Mouse (Mus musculus) embryonic fibroblast, embryonic 13.5 days (primary cell): ENCODE measurements around the gene H2afy. TPM values are rescaled to one million over a fixed set of nuclear protein-coding genes. Genes with fewer than 3 reads are reported as not detected.

Experiments
- H3K27ac ChIP-seq: 2 replicates; pipeline ENCODE4 v1.5.1; 2012; ENCODE audit warnings: low read length, control low read depth, inconsistent platforms; ENCODE audit not compliant: insufficient read depth
- H3K4me1 ChIP-seq: 2 replicates; pipeline ENCODE4 v1.6.1; 2011; ENCODE audit warnings: low read length; ENCODE audit not compliant: control insufficient read depth, insufficient read depth
- H3K4me3 ChIP-seq: 2 replicates; pipeline ENCODE4 v1.5.1; 2011; ENCODE audit warnings: mild to moderate bottlenecking, control low read depth, low read length; ENCODE audit not compliant: insufficient read depth
- CTCF ChIP-seq: IDR thresholded peaks from 2 replicates; pipeline ENCODE4 v1.5.1; 2011; ENCODE audit warnings: mild to moderate bottlenecking, control low read depth, low read length, moderate library complexity, borderline replicate concordance; ENCODE audit not compliant: insufficient read depth
- POLR2A ChIP-seq: IDR thresholded peaks from 2 replicates; pipeline ENCODE4 v1.6.1; 2011; ENCODE audit warnings: low read depth, mild to moderate bottlenecking, control low read depth, low read length, moderate library complexity
- polyA plus RNA-seq: library from polyadenylated mRNA; stranded (reverse); fragments of >200 nt; gene quantifications from 2 replicates; pipeline ENCODE4 v1.2.4, GENCODE M21; 2011; ENCODE audit warnings: low read depth; ENCODE audit not compliant: missing spikeins, insufficient read length

The H2afy gene
- polyA plus RNA-seq, 1 experiment, result 88.5 TPM

DNA sequence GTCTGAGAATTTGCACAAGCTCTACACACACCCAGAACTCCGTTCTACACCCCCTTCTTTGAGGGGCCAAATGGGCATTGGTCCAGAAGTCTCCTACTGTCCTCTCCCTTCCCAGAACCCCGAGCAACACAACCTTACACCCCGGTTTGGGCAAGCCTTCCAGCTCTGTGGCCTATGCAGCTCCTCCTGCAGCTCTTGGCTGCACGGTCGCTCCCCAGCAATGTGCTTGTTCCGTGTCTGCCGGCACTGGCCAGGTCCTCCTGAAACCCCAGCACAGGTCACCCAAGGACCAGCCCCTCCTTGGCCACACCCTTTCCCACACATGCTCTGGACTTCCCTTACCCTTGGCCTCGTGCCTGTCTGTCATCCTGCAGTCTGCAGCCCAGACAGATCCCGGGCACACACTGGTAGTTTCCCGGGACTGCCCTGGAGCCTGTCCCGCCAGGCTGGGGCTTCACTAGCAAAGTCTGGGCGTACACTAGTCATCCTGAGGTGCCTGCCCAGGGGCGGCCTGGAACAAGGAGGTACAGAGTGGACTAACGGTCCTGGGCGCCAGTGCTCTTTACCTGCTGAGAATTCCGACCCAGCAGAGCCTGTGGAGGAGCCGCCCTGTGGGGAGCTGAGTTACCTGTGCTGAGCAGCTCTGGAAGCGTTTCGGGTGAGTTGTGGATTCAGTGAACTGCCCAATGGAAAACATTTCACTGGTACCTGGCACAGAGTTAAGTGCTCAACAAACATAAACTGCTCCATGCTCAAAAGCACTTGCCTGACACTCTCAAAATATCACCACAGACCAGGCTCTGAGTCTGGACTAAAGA is 22.5 kb downstream of the H2afy start:
- H3K4me3 ChIP-seq, result no peak overlapping the region
- peak overlapping the region; percentile 32 for H3K27ac ChIP-seq
- TF ChIP-seq CTCF (no peak), POLR2A (no peak)
- peaks cover 28% of the 10 kb centered on the region for H3K4me1 ChIP-seq

DNA sequence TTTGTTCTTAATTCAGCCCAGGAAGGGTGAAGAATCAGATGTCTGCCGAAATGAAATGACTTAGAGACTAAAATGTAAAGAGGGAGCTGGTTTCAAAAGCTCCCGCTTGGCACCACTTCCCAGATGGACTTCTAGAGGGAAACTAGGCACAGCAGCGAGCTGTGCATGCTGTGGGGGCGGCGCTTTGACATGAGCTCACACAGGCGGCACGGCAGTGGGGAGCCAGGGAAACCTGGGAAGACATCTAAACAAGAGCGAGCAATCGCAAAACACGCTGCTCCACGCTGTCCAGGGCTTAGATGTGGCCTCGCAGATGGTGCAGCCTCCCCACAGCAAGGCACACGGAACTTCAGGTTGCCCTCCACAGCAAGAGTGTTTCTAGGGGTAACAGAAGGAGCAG is 23.2 kb downstream of the H2afy start:
- Histone ChIP-seq H3K27ac (peak overlapping the region; percentile 32), H3K4me1 (peaks cover 28% of the 10 kb centered on the region), H3K4me3 (no peak overlapping the region)
- TF ChIP-seq POLR2A, result no peak

DNA sequence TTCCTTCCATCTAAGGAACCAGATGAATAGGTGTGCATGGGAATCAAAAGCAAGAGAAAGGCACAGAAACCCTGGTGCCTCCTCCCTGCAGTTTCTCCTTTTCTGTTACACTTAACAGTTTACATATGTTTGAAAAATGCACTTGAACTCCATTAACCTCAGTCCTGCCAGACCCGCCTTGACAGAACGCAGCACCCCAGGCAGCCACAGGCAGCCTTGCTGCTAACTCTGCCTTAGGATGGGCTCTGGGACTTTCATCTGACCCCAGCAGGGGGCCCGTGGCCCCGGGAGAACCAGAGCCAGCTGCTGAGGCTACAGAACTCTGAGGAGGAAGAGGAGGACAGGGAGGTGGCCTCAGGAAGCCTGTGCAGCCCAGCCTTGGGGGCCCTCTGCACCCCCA is 23.7 kb downstream of the H2afy start:
- Histone ChIP-seq H3K4me3 (no peak overlapping the region), H3K4me1 (peaks cover 28% of the 10 kb centered on the region), H3K27ac (peak overlapping the region; percentile 32)
- TF ChIP-seq CTCF (no peak), POLR2A (no peak)

DNA sequence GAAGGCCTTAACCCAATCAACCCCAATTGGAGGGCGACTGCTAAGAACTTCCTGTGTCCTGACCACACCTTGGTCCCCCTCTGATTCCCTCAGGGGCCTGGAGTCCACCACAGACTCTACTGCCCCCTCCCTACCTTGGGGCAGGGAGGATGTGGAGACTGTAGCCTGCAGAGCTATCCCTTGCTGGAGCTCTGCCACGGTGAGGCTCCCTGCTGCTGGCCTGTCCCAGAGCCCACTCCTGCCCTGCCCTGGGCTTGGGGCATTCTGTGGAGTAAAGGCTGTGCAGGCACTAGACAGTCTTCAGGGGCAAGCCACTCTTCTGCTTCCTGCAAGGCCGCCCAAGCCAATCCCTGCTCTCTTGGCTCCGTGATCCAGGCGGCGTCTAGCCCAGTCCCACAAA is 24.6 kb downstream of the H2afy start:
- H3K4me1 ChIP-seq, result peaks cover 25% of the 10 kb centered on the region
- H3K27ac ChIP-seq, result no peak overlapping the region
- TF ChIP-seq POLR2A (no peak), CTCF (no peak)
- no peak overlapping the region for H3K4me3 ChIP-seq

DNA sequence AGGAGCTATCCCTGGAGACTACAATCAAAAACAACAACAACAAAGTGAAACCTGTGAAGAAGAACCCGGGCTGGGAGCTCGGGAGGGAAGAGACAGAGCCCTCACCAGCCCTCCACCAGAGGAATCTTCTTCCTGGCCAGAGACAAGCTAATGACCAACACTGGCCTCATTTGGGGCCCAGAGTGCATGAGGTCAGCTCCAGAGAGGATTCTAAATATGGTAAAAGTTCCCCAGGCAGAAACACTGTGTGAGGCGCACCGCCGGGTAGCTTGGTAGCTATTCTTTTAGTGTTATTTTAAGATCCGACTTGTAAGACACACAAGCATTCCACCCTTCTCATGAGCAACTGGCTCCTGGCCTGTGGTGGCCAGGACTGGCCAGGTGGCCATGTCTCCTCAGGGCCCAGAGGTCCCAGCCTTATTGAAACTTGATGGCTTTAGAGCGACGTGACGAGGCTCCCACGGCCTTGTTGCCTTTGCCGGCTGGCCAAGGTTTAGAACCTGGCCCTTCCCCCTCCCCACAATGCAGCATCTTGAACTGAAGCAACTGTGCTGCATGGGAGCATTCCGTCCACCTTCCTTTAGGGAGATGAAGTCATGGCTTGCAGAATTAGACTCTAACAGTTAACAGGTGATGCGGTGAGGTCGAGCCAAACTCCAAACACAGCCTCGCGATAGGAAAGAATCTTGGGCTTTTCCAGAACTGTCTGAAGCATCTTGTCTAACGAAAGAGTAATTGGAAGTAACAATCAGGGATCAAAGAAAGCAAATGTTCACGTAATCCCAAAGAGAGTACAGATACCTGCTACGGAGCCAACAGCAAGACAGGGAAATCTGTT is 25.2 kb downstream of the H2afy start:
- peaks cover 25% of the 10 kb centered on the region for H3K4me1 ChIP-seq
- no peak overlapping the region for H3K4me3 ChIP-seq
- H3K27ac ChIP-seq, result 0 out of 2 replicates have a peak overlapping the region, but pooled peaks have one; percentile 9
- TF ChIP-seq CTCF (no peak), POLR2A (no peak)

DNA sequence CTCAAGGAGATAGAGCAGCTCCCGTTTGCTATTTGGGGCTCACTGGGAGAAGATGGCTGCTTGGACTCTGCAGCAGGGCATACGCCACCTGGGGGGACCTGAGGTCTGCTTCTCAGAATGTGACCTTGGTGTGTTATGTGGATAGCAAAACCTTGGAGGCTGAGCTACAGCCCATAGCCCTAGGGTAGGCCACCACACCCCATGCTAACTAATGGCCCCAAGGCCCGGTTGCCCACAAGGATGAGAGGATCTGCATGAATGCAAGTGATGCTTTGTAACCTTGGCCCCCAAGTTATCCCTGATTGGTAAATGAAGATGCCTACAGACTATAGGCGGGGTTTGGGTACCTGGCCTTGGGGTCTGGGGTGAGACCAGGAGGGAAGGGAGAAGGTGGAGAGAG is 26.5 kb downstream of the H2afy start:
- H3K27ac ChIP-seq, result no peak overlapping the region
- H3K4me1 ChIP-seq, result peaks cover 19% of the 10 kb centered on the region
- H3K4me3 ChIP-seq, result no peak overlapping the region
- TF ChIP-seq CTCF (no peak), POLR2A (no peak)

DNA sequence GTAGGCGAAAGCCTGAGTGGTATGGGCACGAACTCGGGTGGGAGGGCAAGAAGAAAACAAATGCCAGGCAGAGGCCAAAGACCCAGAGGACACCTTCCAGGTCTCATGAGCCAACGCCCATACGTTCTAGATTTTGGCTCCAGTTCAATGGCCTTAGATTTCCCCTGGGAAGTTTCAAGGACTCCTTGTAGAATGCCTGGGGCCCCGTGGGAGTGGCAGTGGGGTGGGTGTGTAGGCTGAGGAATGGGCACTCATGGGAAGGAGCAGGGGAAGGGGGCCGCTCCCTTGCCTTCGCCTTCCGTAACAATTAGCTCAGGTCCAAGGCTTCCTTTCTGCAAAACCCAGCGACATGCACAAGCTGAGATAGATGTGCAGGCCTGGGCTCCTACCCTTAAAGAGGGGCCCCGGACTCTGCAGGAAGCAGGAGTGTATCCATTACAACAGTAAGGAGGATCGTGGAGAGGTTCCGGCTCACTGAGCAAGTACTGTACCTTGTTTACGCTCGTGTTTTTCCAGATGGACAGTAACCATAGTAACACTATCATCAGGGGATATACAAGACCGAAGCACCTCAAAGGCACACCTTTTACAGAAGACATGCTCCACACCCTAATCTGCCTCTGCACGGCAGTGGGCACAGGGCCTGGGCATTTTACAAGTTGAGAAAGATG is 27.2 kb downstream of the H2afy start:
- Histone ChIP-seq H3K4me1 (peaks cover 18% of the 10 kb centered on the region), H3K27ac (no peak overlapping the region), H3K4me3 (no peak overlapping the region)
- TF ChIP-seq POLR2A (no peak), CTCF (no peak)

DNA sequence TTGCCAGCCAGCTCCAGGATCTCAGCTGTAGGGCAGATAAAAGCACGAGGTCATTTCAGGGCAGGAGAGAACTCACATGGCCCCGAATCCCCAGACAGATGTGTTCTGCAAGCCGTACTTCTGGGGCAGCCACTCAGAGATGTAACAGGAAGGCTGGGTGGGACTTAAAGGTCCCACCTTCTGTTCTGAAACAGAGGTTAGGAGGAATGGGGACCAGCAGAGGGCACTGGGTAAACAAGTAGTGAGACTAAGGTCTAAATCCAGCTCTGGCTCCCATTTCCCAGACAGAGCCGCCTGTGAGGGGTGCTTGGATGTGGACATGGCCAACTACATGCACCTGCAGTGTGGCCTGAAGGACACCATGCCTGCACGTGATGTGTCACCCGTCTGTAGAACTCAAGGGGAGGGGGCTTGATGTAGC is 31.2 kb downstream of the H2afy start:
- no peak overlapping the region for H3K4me3 ChIP-seq
- no peaks in the 10 kb centered on the region for H3K4me1 ChIP-seq
- no peak for TF ChIP-seq CTCF
- no peak for TF ChIP-seq POLR2A
- H3K27ac ChIP-seq, result no peak overlapping the region

DNA sequence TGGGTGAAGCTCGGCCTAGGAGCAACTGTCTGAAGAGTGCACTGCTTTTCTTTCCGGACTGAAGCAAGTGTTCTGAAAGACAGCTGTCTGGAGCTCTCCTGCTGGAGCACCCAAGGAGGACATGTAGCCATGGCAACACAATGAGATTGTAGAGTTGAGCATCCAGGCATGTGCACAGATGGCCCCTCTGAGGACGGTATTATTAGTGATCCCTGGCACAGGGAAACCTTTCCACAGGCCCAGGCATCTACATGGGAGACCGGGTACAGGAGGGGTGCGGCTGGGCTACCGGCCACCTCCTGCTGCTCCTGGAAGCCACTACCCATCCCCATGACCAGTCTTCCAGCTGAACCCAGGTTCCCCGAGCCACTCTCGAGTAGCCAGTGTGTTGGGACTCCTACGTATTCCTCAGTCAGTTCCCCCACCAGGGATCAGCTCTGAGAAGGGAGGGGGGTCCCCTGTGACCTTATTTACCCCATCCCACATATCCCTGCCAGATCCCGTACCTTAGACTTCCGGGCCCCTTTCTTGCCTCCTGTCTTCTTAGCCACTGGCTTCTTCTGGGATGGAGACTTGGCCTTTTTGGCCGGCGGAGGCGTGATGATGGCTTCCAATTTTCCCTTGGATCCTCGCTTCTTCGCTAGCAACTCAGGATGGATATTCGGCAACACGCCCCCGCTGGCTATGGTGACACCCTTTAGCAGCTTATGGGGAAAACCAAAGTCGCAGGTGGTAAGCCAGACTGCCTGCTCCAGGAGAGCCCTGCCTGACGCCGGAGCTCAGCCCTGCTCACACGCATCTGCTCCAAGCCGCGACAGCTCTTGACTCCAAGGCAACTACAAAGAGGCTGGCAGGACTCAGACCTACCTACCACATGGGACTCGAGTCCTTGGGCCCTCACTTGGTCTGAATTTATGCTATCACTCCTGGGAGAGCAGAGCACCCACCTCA is 32.1 kb downstream of the H2afy start:
- no peak for TF ChIP-seq POLR2A
- TF ChIP-seq CTCF, result no peak
- Histone ChIP-seq H3K4me3 (no peak overlapping the region), H3K27ac (no peak overlapping the region), H3K4me1 (no peaks in the 10 kb centered on the region)
